25 mouse cellular contexts compared by ENCODE assay signal in genomic region chr16:96384741-96385140, GRCm38 (mm10). TPM values are rescaled to one million over a fixed set of nuclear protein-coding genes. Genes with fewer than 3 reads are reported as not detected.
DNase-seq lines count a peak whose midpoint lies in the region; ATAC-seq and TF ChIP-seq lines count a peak whose summit lies in the region.
"Had no signal": no experiment of that assay in that cellular context is flagged by ENCODE, and none has a peak within 500 bp of the region (broad histone marks: within the 10 kb centered on the region; RNA-seq: fewer than 3 reads in every experiment).

No protein-coding gene starts in this region.

- peak; percentile 43 for DNase-seq in heart, adult 11 months
- DNase-seq in heart, postnatal 4 days, result no peak
- DNase-seq in midbrain, postnatal 0 days (ENCODE audit: low spot score), result no peak
- DNase-seq in CH12.LX (ENCODE audit: extremely low read depth), result no peak
- no peak for DNase-seq in Patski (ENCODE audit: low read depth, low spot score)
- DNase-seq in lung, postnatal 25 days (ENCODE audit: low spot score), result no peak
- DNase-seq in kidney, adult 9 months, result no peak
- DNase-seq: adrenal gland, adult 2 months; adrenal gland, adult 8-10 months; adrenal gland, postnatal 10 days; adrenal gland, postnatal 14 days; adrenal gland, postnatal 25 days; adrenal gland, postnatal 36 days; B cell, adult 2 months; cerebellum, adult 11 months; cerebellum, adult 11-12 months; cerebellum, adult 18-20 months; cerebellum, adult 2 months had no signal

- no peaks in the 10 kb centered on the region for H3K27me3 ChIP-seq in midbrain, postnatal 0 days (ENCODE audit: insufficient read depth, low read length)
- H3K27me3 ChIP-seq in midbrain, embryonic 13.5 days, result no peaks in the 10 kb centered on the region
- no peaks in the 10 kb centered on the region for H3K27me3 ChIP-seq in CH12.LX (replicated peaks)
- H3K27me3 ChIP-seq in Patski, result no peaks in the 10 kb centered on the region

- H3K27ac ChIP-seq in midbrain, postnatal 0 days (ENCODE audit: low read depth, low read length), result no peak overlapping the region
- no peak overlapping the region for H3K27ac ChIP-seq in midbrain, embryonic 13.5 days
- H3K27ac ChIP-seq in CH12.LX (ENCODE audit: insufficient read depth, low read depth), result no peak overlapping the region

- TF ChIP-seq POLR2A in CH12.LX (IDR thresholded peaks at IDR 0.05; ENCODE audit: low read depth, low read length), result no peak

- no peak for TF ChIP-seq RAD21 in CH12.LX (IDR thresholded peaks at IDR 0.05; ENCODE audit: low read depth, low read length)

- CTCF ChIA-PET in Patski (lab: Charles Lee), result interaction anchor here (0.8 to 1.7 kb wide), 2 partner anchors 21 to 25 kb away, joined by 3 to 10 read pairs; no protein-coding TSS in a partner anchor

- POLR2A ChIA-PET in Patski (lab: Charles Lee), result interaction anchor here (0.6 to 1.1 kb wide), 3 partner anchors 11 to 87 kb away, joined by 3 read pairs; no protein-coding TSS in a partner anchor

- H3K36me3 ChIP-seq in midbrain, postnatal 0 days (ENCODE audit: insufficient read depth, low read length), result no peaks in the 10 kb centered on the region
- no peaks in the 10 kb centered on the region for H3K36me3 ChIP-seq in midbrain, embryonic 13.5 days
- no peaks in the 10 kb centered on the region for H3K36me3 ChIP-seq in CH12.LX (replicated peaks in 1 of 2; ENCODE audit: control insufficient read depth in 1 of 2, insufficient read depth in 1 of 2, low read length in 1 of 2)
- H3K36me3 ChIP-seq: G1E had no signal

- H3K9ac ChIP-seq in midbrain, postnatal 0 days (replicated peaks; ENCODE audit: low read length, poor library complexity, severe bottlenecking), result no peak overlapping the region
- no peak overlapping the region for H3K9ac ChIP-seq in midbrain, embryonic 13.5 days (replicated peaks)
- H3K9ac ChIP-seq in CH12.LX (ENCODE audit: insufficient read depth, low read depth), result no peak overlapping the region

- dilution Hi-C loops in CH12.LX (cut with MboI; ENCODE audit: extremely low pct_ligation_motif_present, extremely low pct_unique_long_range_greater_than_20kb, low sequenced_read_pairs), result no loop called here

- peak; percentile 53; the same call in 1 of the 2 replicates for TF ChIP-seq EP300 in CH12.LX (IDR thresholded peaks at IDR 0.05; ENCODE audit: low read length)

- no peak overlapping the region for H3K4me2 ChIP-seq in midbrain, postnatal 0 days (ENCODE audit: low read depth, low read length, poor library complexity, severe bottlenecking)
- no peak overlapping the region for H3K4me2 ChIP-seq in midbrain, embryonic 13.5 days (replicated peaks)
- H3K4me2 ChIP-seq in CH12.LX (ENCODE audit: insufficient read depth, low read depth, poor library complexity, severe bottlenecking), result no peak overlapping the region

- no peaks in the 10 kb centered on the region for H3K9me3 ChIP-seq in midbrain, postnatal 0 days (ENCODE audit: low read length)
- H3K9me3 ChIP-seq in midbrain, embryonic 13.5 days, result no peaks in the 10 kb centered on the region
- H3K9me3 ChIP-seq in CH12.LX (replicated peaks; ENCODE audit: low read length), result peaks cover 3% of the 10 kb centered on the region

- in situ Hi-C loops in CH12.LX (cut with MboI; ENCODE audit: low pct_ligation_motif_present, low pct_unique_long_range_greater_than_20kb, low sequenced_read_pairs), result no loop called here
- in situ Hi-C loops in Patski (cut with MboI; ENCODE audit: low pct_unique_long_range_greater_than_20kb), result no loop called here

- H3K79me2 ChIP-seq in CH12.LX (replicated peaks; ENCODE audit: control insufficient read depth, extremely low read depth, insufficient read depth, poor library complexity, severe bottlenecking), result no peaks in the 10 kb centered on the region

- ATAC-seq in midbrain, postnatal 0 days (ENCODE audit: low FRiP score), result no peak
- ATAC-seq in midbrain, embryonic 13.5 days, result no peak
- ATAC-seq in Patski, result peak; percentile 45
- ATAC-seq: activated CD4-positive, CD25-positive, alpha-beta regulatory T cell, adult 4 months; CD4-positive, CD25-positive, alpha-beta regulatory T cell, adult 4 months had no signal

- TF ChIP-seq CTCF in midbrain, postnatal 0 days (IDR thresholded peaks at IDR 0.05), result 0 out of 2 replicates have a peak, but pooled peaks have one; percentile 0
- TF ChIP-seq CTCF in CH12.LX (conservative IDR thresholded peaks at IDR 0.05 in 1 of 2, IDR thresholded peaks at IDR 0.05 in 1 of 2; ENCODE audit: low read depth in 2 of 2, low read length in 2 of 2) (no peak), Patski (IDR thresholded peaks at IDR 0.05) (peak; percentile 3)

- H3K4me3 ChIP-seq in midbrain, postnatal 0 days (ENCODE audit: low read depth, low read length), result no peak overlapping the region
- H3K4me3 ChIP-seq in midbrain, embryonic 13.5 days (replicated peaks), result no peak overlapping the region
- no peak overlapping the region for H3K4me3 ChIP-seq in CH12.LX (replicated peaks in 1 of 3; ENCODE audit: low read depth in 2 of 3, low read length in 2 of 3, poor library complexity in 1 of 3)

- no peaks in the 10 kb centered on the region for H3K4me1 ChIP-seq in midbrain, postnatal 0 days (ENCODE audit: insufficient read depth, low read length)
- H3K4me1 ChIP-seq in midbrain, embryonic 13.5 days (replicated peaks), result no peaks in the 10 kb centered on the region
- peaks cover 21 to 51% of the 10 kb centered on the region in 2 experiments for H3K4me1 ChIP-seq in CH12.LX (ENCODE audit: control insufficient read depth in 1 of 2, insufficient read depth in 2 of 2)

TF ChIP-seq in CH12.LX, 34 proteins besides CTCF, POLR2A, EP300 and RAD21:
- TF ChIP-seq IRF4 (IDR thresholded peaks at IDR 0.05; ENCODE audit: low read depth, low read length) (peak; percentile 67; the same call in 1 of the 2 replicates), ELF1 (IDR thresholded peaks at IDR 0.05; ENCODE audit: low read depth, low read length) (no peak), CHD2 (IDR thresholded peaks at IDR 0.05; ENCODE audit: low read length) (0 out of 2 replicates have a peak, but pooled peaks have one; percentile 10)
TF ChIP-seq in CH12.LX: peak in this region for 2.

RNA-seq across cellular contexts. Expression of gene Itgb2l, which starts 58.7 kb away (rescaled TPM):
- total RNA-seq in heart, postnatal 4 days (2021), result not detected
- total RNA-seq in midbrain, postnatal 0 days (2014; rRNA removed), result not detected in 2 replicates
- polyA plus RNA-seq in midbrain, postnatal 0 days (2015; fragmentation: Nextera tagmentation; extraction: Ambion mirVana), result 0.53 TPM in 1 of 2 replicates, not detected in the other
- polyA plus RNA-seq in midbrain, embryonic 13.5 days (2015; fragmentation: Nextera tagmentation; extraction: Ambion mirVana), result 0.12 TPM in 1 of 2 replicates, not detected in the other
- total RNA-seq in CH12.LX (2012; rRNA removed) (0.08 TPM in 1 of 2 replicates, not detected in the other), CH12.LX (2014; rRNA removed) (0.08 and 0.20 TPM in 2 replicates)
- polyA plus RNA-seq in CH12.LX (2012; ENCODE audit: insufficient read length, low read depth) (0.27 and 0.37 TPM in 2 replicates), Patski (2021) (1.9 TPM)
- total RNA-seq: adrenal gland, adult 18-20 months; adrenal gland, adult 2 months; adrenal gland, adult 8-10 months; adrenal gland, postnatal 25 days; adrenal gland, postnatal 36 days; ES-E14; MEL had no signal
- polyA plus RNA-seq: activated CD4-positive, CD25-positive, alpha-beta regulatory T cell, adult 4 months; adrenal gland, adult 2 months; CD4-positive, CD25-positive, alpha-beta regulatory T cell, adult 4 months; G1E had no signal

Comparison
In these comparisons a context has a peak if more than half of its experiments do, and no peak if none do; other contexts are left out.
1. CTCF ChIP-seq: peak in midbrain, postnatal 0 days (single experiment) and Patski (single experiment); none in CH12.LX (0 of 2).